Mouse (Mus musculus): ENCODE results near the gene Arhgap40.

DNA sequence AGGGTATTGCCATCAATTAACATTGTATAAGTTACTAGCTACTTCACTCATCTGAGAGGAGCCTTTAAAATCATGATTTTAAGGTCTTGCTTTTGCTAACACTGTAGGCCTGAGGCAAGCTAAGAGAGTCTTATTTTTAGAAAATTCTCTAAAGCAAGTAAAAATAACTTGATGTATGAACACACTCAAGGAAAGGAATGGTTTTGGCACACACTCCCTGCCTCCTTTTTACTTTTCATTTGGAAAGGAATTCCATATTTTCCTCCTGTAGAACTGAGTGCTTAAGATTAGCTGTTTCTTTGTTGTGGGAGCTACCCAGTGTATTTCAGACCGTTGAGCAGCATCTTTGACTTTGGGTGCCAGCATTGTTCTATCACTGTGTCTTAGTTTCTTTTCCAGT, 38.4 kb upstream of the Arhgap40 start:
- TF ChIP-seq CTCF (conservative IDR thresholded peaks at IDR 0.05 in 1 of 2, IDR thresholded peaks at IDR 0.05 in 1 of 2; ENCODE audit: low read depth in 2 of 2, low read length in 2 of 2) (no peak), NELFE (IDR thresholded peaks at IDR 0.05; ENCODE audit: low read depth, low read length) (no peak), UBTF (IDR thresholded peaks at IDR 0.05; ENCODE audit: low read depth, low read length) (no peak), POLR2A (IDR thresholded peaks at IDR 0.05; ENCODE audit: low read depth, low read length) (no peak), EP300 (IDR thresholded peaks at IDR 0.05; ENCODE audit: low read length) (no peak), TCF12 (IDR thresholded peaks at IDR 0.05; ENCODE audit: low read depth, low read length) (no peak), MXI1 (IDR thresholded peaks at IDR 0.05; ENCODE audit: low read depth, low read length) (no peak), SIN3A (IDR thresholded peaks at IDR 0.05; ENCODE audit: low read length) (no peak), MAX (IDR thresholded peaks at IDR 0.05; ENCODE audit: low read length) (no peak), USF2 (conservative IDR thresholded peaks at IDR 0.05; ENCODE audit: low read depth, low read length) (no peak), JUND (conservative IDR thresholded peaks at IDR 0.05; ENCODE audit: low read depth, low read length) (no peak), USF1 (IDR thresholded peaks at IDR 0.05; ENCODE audit: low read depth, low read length) (no peak)

All from CH12.LX (cell line).